Mouse (Mus musculus) G1E (cell line): ENCODE measurements at regions not wholly inside any gene's neighbourhood (a gene's known extent, or its start where the extent isn't known, plus 50 kb on each side); places are given as distances from the start of the nearest gene placed in this dataset.

ENCODE experiments used
- CTCF ChIP-seq: IDR thresholded peaks from 2 replicates; pipeline ENCODE4 v1.5.1; 2012; ENCODE audit warnings: low read depth, low read length, inconsistent platforms, mixed read lengths
- POLR2AphosphoS5 ChIP-seq: IDR thresholded peaks from 2 replicates; pipeline ENCODE4 v1.6.1; 2012; ENCODE audit warnings: low read depth, low read length, inconsistent platforms; ENCODE audit not compliant: insufficient replicate concordance

DNA sequence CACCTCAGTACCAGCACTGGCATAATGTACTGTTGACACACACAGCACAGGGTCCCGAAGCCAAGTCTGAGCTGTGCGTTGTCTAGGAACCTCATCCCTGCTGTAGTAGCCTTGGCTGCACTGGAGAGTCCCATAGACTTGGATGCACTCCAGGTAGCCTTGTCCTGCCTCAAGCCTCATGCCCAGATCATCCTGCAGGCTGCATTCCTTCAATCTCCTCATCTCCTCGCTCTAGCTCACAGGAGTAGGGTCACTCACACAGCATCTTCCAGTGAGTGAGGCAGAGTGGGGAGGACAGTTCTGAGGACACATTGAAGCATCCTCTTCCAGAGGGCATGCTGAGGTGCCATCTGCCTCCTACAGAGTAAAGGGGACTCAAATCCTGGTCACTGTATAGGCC lies 55.7 kb upstream of the Ctnnb1 start:
- TF ChIP-seq CTCF: no peak
- TF ChIP-seq POLR2AphosphoS5: no peak
